Mouse (Mus musculus): ENCODE measurements around the gene Elof1.

GRCm38 (mm10) chr9:22136765-22137547, 20.0 kb upstream of the Elof1 start:
- TF ChIP-seq CTCF (IDR thresholded peaks at IDR 0.05; ENCODE audit: borderline replicate concordance, extremely low read depth, insufficient read depth, insufficient read length) (no peak), POLR2A (IDR thresholded peaks at IDR 0.05; ENCODE audit: borderline replicate concordance, extremely low read depth, insufficient read depth, insufficient read length, poor library complexity, severe bottlenecking) (no peak)

Measured in brain, embryonic 14.5 days (tissue).